Mouse (Mus musculus) heart, postnatal 36 days (tissue): ENCODE data around the gene Kank1. TPM values are rescaled to one million over a fixed set of nuclear protein-coding genes. Genes with fewer than 3 reads are reported as not detected.
A peak's percentile ranks its signal among the peaks of the same experiment; 100 is the strongest.

Source experiments
- DNase-seq, 2 experiments: peaks; one replicate each; pipeline ENCODE4 v3.0.0; 2021 to 2022
- intact Hi-C: fragments of 180-260 bp; cut with DNase I; formaldehyde crosslinking; loops from one replicate; pipeline ENCODE4 v1.15.1; 2025
- total RNA-seq, 2 experiments: library from RNA; stranded (reverse); gene quantifications; 2 replicates each; pipeline ENCODE4 v1.2.3; 2021

Gene Kank1
- total RNA-seq, 2 experiments from 2014 or later, result 38.6 to 44.7 TPM

- no peak for DNase-seq
- intact Hi-C loops, result no loop called here
These were observed 12.5 kb downstream of the Kank1 start for GRCm38 (mm10) chr19:25249230-25249629.

GRCm38 (mm10) chr19:25251610-25252140 lies 14.9 kb downstream of the Kank1 start:
- no peak for DNase-seq
- intact Hi-C loops, result no loop called here

GRCm38 (mm10) chr19:25253198-25253597 lies 16.4 kb downstream of the Kank1 start:
- no peak for DNase-seq
- intact Hi-C loops, result no loop called here

- intact Hi-C loops, result no loop called here
- DNase-seq, result no peak
These were observed 16.9 kb downstream of the Kank1 start for GRCm38 (mm10) chr19:25253628-25254027.

GRCm38 (mm10) chr19:25258321-25258720 lies 21.5 kb downstream of the Kank1 start:
- intact Hi-C loops, result no loop called here
- DNase-seq, result no peak

- no peak for DNase-seq
- intact Hi-C loops, result no loop called here
These were observed 29.4 kb downstream of the Kank1 start for GRCm38 (mm10) chr19:25266181-25266580.

- DNase-seq, result no peak
- intact Hi-C loops, result no loop called here
These were observed 30.5 kb downstream of the Kank1 start for GRCm38 (mm10) chr19:25267247-25267646.

GRCm38 (mm10) chr19:25268532-25268931 lies 31.8 kb downstream of the Kank1 start:
- intact Hi-C loops, result no loop called here
- peak; percentile 59 to 61 for DNase-seq

- intact Hi-C loops, result no loop called here
- no peak for DNase-seq
These were observed 34.8 kb downstream of the Kank1 start for GRCm38 (mm10) chr19:25271591-25271990.

GRCm38 (mm10) chr19:25273179-25273578 lies 36.4 kb downstream of the Kank1 start:
- intact Hi-C loops, result no loop called here
- no peak for DNase-seq

GRCm38 (mm10) chr19:25276600-25277395 lies 40.0 kb downstream of the Kank1 start:
- intact Hi-C loops, result loop anchor here (1.0 kb wide), 1 partner anchor 12 kb away; no protein-coding TSS in a partner anchor
- DNase-seq, result peak in 1 of 2 experiments; percentile 32

GRCm38 (mm10) chr19:25277761-25278160 lies 41.0 kb downstream of the Kank1 start:
- intact Hi-C loops, result no loop called here

GRCm38 (mm10) chr19:25279603-25280002 lies 42.8 kb downstream of the Kank1 start:
- intact Hi-C loops, result no loop called here
- no peak for DNase-seq

More at GRCm38 (mm10) chr19:25277761-25278160, 41.0 kb downstream of the Kank1 start:
- no peak for DNase-seq

- intact Hi-C loops, result no loop called here
- DNase-seq, result no peak
These were observed 46.9 kb downstream of the Kank1 start for GRCm38 (mm10) chr19:25283665-25284064.

- peak; percentile 41 to 45 for DNase-seq
- intact Hi-C loops, result no loop called here
These were observed 49.2 kb downstream of the Kank1 start for GRCm38 (mm10) chr19:25285756-25286538.

- intact Hi-C loops, result no loop called here
- no peak for DNase-seq
These were observed 54.3 kb downstream of the Kank1 start for GRCm38 (mm10) chr19:25290991-25291520.

GRCm38 (mm10) chr19:25295207-25295606 lies 58.4 kb downstream of the Kank1 start:
- DNase-seq, result no peak
- intact Hi-C loops, result no loop called here

GRCm38 (mm10) chr19:25297269-25297668 lies 60.5 kb downstream of the Kank1 start:
- intact Hi-C loops, result no loop called here
- no peak for DNase-seq

GRCm38 (mm10) chr19:25299852-25300670 lies 63.3 kb downstream of the Kank1 start:
- DNase-seq, result no peak
- intact Hi-C loops, result no loop called here

GRCm38 (mm10) chr19:25301189-25301588 lies 64.4 kb downstream of the Kank1 start:
- intact Hi-C loops, result no loop called here
- DNase-seq, result no peak
